Mouse (Mus musculus) naive thymus-derived CD4-positive, alpha-beta T cell, adult 2 months (primary cell): ENCODE data around the gene Acyp2.

ENCODE experiments used
- DNase-seq: peaks from one replicate; pipeline ENCODE4 v3.0.0-alpha.2; 2011; ENCODE audit warnings: low read depth

Gene Acyp2

DNA sequence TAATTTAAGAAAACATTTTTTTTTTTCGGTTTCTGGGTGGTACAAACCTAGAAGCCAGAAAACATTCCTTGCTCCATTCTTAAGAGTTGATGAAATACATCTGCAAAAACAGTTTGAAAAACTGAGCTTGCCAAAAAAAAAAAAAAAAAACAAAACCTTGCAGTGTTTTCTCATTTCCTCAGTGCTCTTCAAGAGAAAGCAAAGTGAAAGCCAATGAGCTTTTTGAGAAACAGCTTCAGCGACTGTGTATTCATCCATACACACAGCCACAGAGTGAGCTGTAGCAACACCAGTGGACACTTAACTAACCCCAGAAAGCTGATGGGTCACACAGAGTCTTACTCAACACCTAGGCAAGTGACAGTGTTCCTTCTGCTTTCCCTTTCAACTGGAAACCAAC is 69.4 kb downstream of the Acyp2 start:
- DNase-seq, result no peak

DNA sequence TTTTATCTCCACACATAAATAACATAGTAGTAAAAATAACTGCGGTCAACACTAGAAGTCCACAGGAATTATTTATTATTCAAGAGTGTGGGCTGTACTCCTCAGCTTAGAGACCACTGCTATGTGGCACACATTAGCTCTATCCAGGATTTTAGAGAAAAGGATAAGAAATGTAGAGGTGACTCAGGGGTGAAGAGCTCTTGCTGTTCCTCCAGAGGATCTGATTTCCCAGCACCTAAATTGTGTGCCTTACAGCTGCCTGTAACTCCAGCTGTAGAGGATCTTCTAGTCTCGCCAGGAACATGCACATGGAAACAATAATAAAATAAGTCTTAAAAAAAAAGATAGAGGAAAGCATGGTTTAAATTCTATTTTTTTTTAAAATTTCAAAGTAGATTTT is 70.5 kb downstream of the Acyp2 start:
- no peak for DNase-seq

DNA sequence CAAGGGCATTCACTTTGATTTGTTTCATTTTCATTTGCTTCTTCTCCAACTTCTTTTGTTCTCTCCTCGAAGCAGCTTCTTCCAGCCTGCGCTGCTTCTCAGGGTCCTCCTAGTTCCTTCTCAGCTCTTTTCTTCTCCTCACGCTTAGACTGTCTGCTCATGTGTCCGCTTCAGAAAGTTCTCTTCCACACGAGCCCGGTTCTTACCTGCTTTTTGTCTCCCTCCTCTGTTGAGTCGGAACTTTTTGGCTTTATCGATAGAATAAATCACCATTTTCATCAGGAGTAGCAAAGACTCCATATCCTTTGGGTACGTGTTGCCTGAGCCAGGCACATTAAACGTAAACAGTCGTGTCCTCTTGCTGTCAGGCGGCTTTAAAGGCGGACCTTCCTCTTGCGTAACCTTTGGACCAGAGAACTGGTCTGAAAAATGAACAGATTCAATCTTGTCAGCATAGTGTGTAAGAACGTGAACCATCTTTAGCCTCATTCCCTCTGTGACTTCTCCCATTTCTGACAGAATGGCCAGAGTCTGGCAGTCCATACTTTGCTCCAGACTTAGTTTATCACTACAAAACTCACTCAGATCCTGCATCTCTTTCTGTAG is 76.5 kb downstream of the Acyp2 start:
- DNase-seq, result no peak

DNA sequence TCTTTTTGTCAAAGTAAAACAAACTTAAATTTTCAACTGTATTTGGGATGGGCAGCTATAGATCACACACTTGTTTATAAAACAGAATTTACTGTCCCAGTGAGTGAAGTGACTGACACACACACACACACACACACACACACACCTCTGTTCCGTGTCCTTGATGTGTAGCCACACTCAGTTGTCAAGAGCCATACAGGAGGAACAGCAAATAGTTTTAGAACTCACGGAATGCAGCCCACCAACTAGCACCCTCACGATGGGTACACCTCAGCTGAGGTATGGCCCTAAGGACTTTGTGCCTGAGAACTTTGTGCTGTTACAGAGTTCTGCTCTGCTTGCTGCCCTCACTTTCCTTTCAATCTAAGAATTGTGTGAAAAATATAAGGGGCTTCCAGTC is 78.8 kb downstream of the Acyp2 start:
- DNase-seq, result no peak

DNA sequence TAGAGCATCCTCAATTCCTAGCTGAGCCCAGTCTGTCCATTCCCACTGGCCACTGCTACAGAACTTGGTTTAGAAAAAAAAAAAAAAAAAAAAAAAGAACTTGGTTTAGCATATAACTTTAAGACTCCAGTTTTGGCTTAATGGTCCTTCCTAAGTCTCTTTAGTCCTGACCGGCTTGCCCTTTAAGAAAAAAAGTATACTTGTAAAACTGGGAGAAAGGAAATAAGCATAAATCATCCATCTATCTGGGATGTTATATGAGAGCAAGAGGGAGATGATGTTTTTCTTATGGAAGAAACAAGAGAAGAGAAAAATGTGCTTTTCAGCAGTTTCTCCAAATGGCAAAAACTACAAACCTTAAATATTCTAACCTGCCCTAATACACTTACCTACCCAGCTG is 89.2 kb downstream of the Acyp2 start:
- DNase-seq, result no peak

DNA sequence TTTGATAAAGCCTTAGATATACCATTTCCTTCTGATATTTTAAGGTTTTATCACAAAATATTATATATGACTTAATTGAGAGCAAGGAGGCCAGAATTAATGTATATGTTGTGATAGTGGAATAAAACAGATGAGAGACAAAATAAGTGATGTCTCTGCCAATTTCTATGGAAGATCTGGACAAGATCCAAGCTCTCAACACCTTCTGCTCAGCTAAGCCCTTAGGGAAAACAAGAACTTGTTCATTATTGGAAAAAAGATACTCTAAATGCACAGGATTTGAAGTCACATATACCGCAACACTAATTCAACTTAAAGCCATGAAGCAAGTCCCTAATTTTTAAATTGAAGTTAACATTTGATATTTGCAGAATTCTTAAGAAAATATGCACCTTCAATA is 96.0 kb downstream of the Acyp2 start:
- no peak for DNase-seq

DNA sequence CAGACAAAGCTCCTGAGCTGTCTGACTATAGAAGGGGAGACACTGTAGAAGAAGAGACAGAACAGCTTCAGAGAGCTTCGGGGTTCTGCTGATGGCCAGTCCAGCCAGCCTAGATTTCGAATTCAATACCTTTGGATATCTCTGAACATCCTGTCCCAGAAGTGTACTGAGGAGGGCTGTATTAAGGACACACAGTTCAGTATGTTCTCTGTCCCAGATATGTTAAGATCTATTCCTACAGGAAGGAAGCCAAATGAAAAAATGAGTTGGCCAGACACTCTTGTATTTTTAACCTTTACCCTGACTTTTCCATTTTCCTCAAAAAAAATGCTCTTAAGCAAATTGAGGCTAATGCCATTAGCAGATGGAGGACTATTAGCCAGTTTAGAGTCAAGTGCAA is 132.3 kb downstream of the Acyp2 start:
- no peak for DNase-seq

DNA sequence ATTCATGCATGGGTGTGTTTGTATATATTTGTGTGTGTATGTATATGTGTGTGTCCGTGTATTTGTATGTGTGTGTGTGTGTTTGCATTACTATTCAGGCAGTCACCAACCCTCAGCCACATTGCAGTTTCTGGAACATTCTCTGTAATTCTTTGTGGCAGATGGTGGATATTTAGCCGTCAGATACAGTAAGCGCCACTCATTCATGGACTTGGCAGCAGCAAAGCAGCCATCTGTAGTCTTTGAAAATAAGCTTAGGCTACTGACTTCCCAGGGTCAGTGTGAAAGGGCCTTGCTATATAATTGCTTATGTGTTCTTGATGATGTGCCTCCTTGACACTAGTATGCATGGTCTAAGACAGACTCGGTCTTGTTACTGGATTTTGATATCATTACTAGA is 141.2 kb downstream of the Acyp2 start:
- DNase-seq, result no peak

DNA sequence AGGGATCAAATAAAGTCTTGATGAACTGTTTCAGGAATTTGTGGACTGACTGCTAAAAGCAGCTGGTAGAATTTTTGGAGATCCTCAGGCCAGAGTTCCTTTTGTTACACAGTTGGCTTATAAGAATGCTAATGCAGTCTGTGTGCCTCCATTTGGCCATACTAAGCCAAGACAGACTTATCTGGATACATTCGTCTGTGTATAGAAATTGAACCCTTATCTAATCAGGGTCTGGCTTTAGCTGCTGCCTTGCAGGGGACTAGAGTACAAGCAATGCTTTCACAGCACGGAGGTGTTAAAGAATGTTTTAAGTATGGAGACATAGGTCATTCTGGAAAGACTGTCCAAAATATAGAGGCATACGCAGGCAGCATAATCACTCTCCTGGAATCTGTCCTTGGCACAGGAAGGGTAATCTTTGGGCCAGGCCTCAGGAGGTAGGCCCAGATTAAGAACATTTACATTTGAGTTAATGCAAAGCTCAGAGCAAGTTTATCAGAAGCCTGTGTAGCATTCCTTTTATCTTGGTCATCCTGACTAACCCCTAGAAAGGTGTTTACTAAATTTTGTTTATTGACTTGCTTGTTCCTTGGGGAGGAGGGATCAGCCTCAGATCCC is 150.5 kb downstream of the Acyp2 start:
- DNase-seq, result no peak

DNA sequence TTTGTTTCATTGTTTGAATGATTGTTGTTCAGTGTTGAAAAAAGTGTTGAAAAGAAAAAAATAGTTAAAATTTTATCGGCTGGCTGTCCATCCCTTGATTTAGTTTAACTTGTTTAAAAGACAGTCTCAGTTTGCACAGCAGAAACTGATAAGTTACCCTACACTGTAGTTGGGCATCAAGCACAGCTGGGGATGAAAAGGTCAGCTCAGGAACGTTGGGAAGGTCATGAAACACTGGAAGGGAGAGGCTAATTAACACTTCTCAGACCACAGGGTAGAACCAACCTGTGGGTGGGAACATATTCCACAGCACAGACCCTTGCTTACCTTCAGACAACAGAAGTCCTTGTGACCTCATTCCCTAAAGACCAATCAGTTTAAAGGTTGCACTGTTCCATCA is 152.2 kb downstream of the Acyp2 start:
- no peak for DNase-seq

DNA sequence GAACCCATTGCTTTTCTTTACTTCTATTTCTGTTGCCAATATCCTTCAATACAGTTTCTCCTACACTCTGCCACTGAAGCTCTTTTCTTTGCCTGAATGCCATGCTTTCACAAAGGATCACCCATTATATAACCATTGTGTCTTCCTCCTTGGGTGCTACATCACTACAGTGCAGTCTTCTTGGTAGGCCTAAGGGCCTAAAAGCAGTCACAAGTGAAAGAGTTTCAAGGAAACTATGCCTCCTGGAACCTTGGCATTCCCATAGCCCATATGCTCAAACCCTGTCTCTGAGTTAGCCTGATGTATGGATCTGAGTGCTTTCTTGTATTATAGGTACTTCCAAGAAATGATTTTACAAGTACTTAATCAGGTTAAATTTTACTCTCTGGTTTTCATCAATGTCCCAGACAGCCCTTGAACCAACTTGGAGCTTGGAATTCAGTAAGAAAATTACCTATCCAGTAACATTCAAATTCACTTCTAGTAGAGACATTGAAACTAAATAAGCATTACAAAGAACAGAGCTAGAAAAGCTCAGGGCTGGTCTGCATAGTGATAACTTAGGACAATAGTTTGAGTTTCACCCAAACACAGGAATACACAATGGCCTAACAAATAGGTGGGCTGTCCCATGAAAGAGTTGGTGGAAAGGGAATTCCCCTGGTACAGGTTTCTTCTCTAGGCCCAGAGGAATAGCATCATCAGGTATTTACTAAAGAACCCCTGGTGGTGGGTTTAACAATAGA is 157.7 kb downstream of the Acyp2 start:
- DNase-seq, result no peak

DNA sequence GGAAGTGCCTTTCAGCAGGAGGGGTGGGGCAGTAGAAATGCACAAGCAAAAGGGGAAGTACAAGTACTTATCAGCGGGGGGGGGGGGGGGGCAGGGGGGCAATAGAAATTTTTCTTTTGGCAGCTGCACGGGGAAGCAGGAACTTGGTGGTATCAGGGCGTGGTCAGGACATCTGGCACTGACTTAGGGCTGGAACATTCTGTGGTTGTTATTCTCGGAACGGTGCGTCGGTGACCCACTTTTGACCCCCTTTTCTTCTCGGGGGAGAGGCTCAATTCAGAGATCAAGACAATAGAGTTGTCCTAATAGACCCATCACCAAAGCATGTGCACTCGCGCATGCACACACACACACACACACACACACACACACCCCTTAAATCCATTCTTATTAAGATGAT is 161.2 kb downstream of the Acyp2 start:
- no peak for DNase-seq

DNA sequence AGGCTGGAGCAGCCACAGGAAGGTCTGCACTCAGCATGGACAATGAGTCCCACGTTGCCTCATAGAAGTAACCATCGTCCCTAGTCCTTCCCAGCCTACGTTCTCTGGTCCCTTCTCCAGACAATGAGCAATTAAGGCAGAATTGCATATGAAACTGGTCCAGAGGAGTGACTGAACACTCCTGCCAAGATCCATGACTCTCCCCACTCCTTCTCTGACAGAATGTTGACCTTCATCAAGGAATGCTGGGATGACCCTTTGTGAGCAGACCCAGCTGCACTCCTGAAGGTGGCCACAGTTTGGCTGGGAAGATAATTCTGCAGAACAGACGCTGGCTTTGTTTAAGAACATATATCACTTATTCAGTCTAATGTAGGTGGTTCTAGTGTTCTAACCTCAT is 166.1 kb downstream of the Acyp2 start:
- no peak for DNase-seq

DNA sequence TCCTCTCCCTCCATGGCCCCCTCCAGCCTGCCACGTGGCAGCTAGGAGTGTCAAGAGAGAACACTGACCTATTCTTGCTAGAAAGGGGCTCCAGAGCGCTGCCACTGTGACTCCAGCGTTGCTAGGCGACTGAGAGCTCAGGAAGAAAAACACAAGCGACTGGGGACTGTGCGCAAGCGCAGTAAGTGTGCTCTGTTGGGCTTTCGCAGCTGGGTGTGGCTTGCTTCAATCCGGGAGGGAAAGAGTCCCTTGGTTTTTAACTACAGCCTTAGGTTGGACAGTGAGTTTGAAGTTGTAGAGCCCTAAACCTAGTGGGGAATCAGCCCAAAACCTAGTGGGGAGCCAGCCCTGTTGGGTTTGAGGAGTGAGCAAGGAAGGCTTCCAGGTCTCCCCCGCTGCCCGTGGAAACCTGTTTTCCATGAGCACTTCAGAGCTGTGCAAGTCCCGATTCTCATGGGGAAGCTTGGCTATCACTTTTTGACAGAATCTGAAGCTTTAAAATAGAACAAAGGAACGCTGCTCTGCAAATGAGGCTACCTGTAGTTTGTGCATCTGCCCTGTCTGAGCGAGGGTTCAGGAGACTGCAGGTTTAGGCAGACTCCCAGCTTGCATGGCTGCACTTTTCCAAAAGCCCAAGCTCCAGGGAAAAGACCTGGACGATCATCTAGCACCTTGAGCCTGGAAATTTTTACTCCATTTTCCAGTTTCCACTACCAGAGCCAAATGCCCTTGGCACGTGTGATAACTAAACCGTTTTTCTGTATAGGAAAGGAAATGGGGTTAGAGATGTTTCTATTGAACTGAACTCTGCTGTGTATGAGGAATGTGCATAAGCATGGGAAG is 177.4 kb downstream of the Acyp2 start, which contains the start of gene 4930505A04Rik:
Gene 4930505A04Rik (minus strand): TSS at position 77 of the 843 bp plus-strand sequence.
- DNase-seq, result no peak

DNA sequence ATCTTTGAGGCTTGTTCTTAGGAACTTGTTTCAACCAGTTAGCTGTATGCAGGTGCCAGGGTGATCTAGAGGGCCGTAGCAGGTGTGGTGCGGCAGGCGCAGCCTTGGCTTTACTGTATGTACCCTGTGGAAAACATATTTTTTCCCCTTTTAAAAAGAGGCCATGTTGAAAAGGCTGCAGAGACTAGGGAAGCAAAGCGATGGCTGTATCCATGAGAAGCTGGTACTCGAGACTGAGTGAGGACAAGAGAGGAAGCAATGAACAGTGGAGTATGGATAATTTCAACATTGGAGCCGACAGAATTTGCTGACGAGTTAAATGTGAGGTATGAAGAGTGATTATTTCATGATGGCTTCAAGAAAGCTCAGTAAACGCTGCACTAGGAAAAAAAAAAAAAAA is 178.2 kb downstream of the Acyp2 start:
- no peak for DNase-seq
